Comparison of ENCODE assay signal across 25 mouse cellular contexts in the genomic region with DNA sequence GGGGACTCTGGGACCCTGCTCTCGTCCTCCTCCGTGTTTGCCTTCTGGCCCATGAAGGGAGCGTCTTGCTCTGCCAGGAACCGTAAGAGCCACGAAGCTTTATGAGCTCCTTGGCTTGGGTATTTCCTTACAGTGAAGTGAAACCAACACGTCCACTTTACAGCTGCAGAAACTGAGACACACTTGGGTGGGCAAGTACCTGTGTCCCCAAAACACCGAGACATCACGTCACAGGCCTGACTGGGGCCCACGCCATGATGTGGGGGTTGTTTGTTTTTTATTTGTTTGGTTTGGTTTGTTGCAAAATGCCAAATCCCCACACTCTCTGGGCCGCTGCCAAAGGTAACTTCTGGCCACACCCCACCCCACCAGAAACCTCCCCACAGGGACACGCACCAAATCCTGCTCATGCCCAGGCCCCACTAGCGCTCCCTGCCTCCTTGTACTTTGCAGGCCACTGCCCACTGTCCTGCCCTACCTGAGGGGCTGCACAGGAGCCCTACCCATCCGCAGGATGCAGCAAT. TPM values are rescaled to one million over a fixed set of nuclear protein-coding genes. Genes with fewer than 3 reads are reported as not detected.
DNase-seq lines count a peak whose midpoint lies in the region; ATAC-seq and TF ChIP-seq lines count a peak whose summit lies in the region.
"Had no signal": no experiment of that assay in that cellular context is flagged by ENCODE, and none has a peak within 500 bp of the region (broad histone marks: within the 10 kb centered on the region; RNA-seq: fewer than 3 reads in every experiment).

No protein-coding gene starts in this region.

- 89% methylated on average over 13 of the region's 13 CpGs for WGBS in heart, adult 2 months
- 67% methylated on average over 13 of the region's 13 CpGs for WGBS in kidney, postnatal 0 days

- intact Hi-C loops in heart, adult 2 months (cut with DNase I) = no loop called here

- no peak overlapping the region for H3K9ac ChIP-seq in heart, adult 2 months (ENCODE audit: low read depth, low read length)
- H3K9ac ChIP-seq in kidney, postnatal 0 days (ENCODE audit: low read depth, low read length) = no peak overlapping the region
- H3K9ac ChIP-seq: liver, embryonic 12.5 days; midbrain, embryonic 13.5 days had no signal

- TF ChIP-seq EP300 in heart, adult 2 months (IDR thresholded peaks at IDR 0.05; ENCODE audit: insufficient read depth, low read depth, low read length) = no peak

- no peak for TF ChIP-seq POLR2A in heart, adult 2 months (IDR thresholded peaks at IDR 0.05; ENCODE audit: insufficient read depth, low read depth, low read length)

- H3K79me2 ChIP-seq in heart, adult 2 months (replicated peaks; ENCODE audit: control insufficient read depth, insufficient read depth, low read length) = no peaks in the 10 kb centered on the region; the same call in 1 of the 2 replicates

- no peaks in the 10 kb centered on the region for H3K27me3 ChIP-seq in heart, adult 2 months (ENCODE audit: control insufficient read depth, insufficient read depth, low read length)
- H3K27me3 ChIP-seq in kidney, postnatal 0 days (ENCODE audit: insufficient read depth, low read length) = no peaks in the 10 kb centered on the region
- H3K27me3 ChIP-seq: limb, embryonic 12.5 days; liver, embryonic 12.5 days; midbrain, embryonic 13.5 days had no signal

- peak overlapping the region; percentile 60; the same call in 1 of the 2 replicates for H3K27ac ChIP-seq in heart, adult 2 months
- no peak overlapping the region for H3K27ac ChIP-seq in kidney, postnatal 0 days
- H3K27ac ChIP-seq: embryonic facial prominence, embryonic 10.5 days; forebrain, embryonic 10.5 days; limb, embryonic 12.5 days; liver, embryonic 12.5 days; midbrain, embryonic 13.5 days had no signal

- H3K4me1 ChIP-seq in heart, adult 2 months (ENCODE audit: control insufficient read depth, insufficient read depth, low read length) = peaks cover 3% of the 10 kb centered on the region; the same call in 1 of the 2 replicates
- no peaks in the 10 kb centered on the region for H3K4me1 ChIP-seq in kidney, postnatal 0 days (replicated peaks; ENCODE audit: insufficient read depth, low read length)
- H3K4me1 ChIP-seq: forebrain, embryonic 10.5 days; limb, embryonic 12.5 days had no signal

- no peaks in the 10 kb centered on the region for H3K9me3 ChIP-seq in kidney, postnatal 0 days (replicated peaks; ENCODE audit: low read length)
- H3K9me3 ChIP-seq: embryonic facial prominence, embryonic 10.5 days; forebrain, embryonic 10.5 days; limb, embryonic 12.5 days; liver, embryonic 12.5 days; midbrain, embryonic 13.5 days had no signal

- no peaks in the 10 kb centered on the region for H3K36me3 ChIP-seq in heart, adult 2 months (ENCODE audit: control insufficient read depth, insufficient read depth, low read length)
- no peaks in the 10 kb centered on the region for H3K36me3 ChIP-seq in kidney, postnatal 0 days (ENCODE audit: insufficient read depth, low read length)

- H3K4me3 ChIP-seq in heart, adult 2 months = no peak overlapping the region
- no peak overlapping the region for H3K4me3 ChIP-seq in kidney, postnatal 0 days (replicated peaks; ENCODE audit: low read depth, low read length)
- H3K4me3 ChIP-seq: embryonic facial prominence, embryonic 10.5 days; forebrain, embryonic 10.5 days; limb, embryonic 12.5 days; liver, embryonic 12.5 days; midbrain, embryonic 13.5 days had no signal

- DNase-seq in heart, adult 2 months = no peak
- DNase-seq in heart, postnatal 4 days = no peak
- DNase-seq in kidney, postnatal 0 days (ENCODE audit: low spot score) = peak; percentile 24
- DNase-seq in kidney, adult 9 months = no peak
- DNase-seq in spleen, postnatal 36 days (ENCODE audit: low spot score in 2 of 2) = peak; percentile 41 to 43
- DNase-seq in spleen, postnatal 14 days (ENCODE audit: low spot score in 2 of 2) = no peak
- no peak for DNase-seq in thymus, postnatal 36 days
- no peak for DNase-seq in layer of hippocampus, adult 9-10 months (ENCODE audit: low spot score)
- DNase-seq: gastrocnemius, postnatal 36 days; layer of hippocampus, adult 9-11 months; lung, adult 2 months; lung, postnatal 14 days; retina, postnatal 1 day; thymus, postnatal 14 days had no signal

- H3K4me2 ChIP-seq in kidney, postnatal 0 days (ENCODE audit: low read length) = no peak overlapping the region
- H3K4me2 ChIP-seq: limb, embryonic 12.5 days; liver, embryonic 12.5 days; midbrain, embryonic 13.5 days had no signal

- TF ChIP-seq CTCF in heart, adult 2 months (IDR thresholded peaks at IDR 0.05) = no peak
- no peak for TF ChIP-seq CTCF in kidney, postnatal 0 days (IDR thresholded peaks at IDR 0.05; ENCODE audit: low read depth)

- no peak for ATAC-seq in kidney, postnatal 0 days (replicated peaks; ENCODE audit: low FRiP score, low read depth)
- ATAC-seq: forebrain, embryonic 16.5 days; midbrain, embryonic 13.5 days had no signal

RNA-seq across cellular contexts. Expression of a gene that starts 7.7 kb away (rescaled TPM):
- total RNA-seq in heart, adult 2 months (2021) = 10 to 100 TPM; 39.5 to 47.1 TPM
- polyA plus RNA-seq in heart, adult 2 months (2012; rRNA removed) = 27.7 and 32.1 TPM in 2 replicates
- 10 to 100 TPM; 38.0 to 38.3 TPM for total RNA-seq in heart, postnatal 4 days (2021)
- polyA plus RNA-seq in kidney, postnatal 0 days (2015; fragmentation: Nextera tagmentation; extraction: Ambion mirVana) = 73.7 and 78.2 TPM in 2 replicates

RNA-seq across cellular contexts. Expression of a gene that starts 15.2 kb away (rescaled TPM):
- total RNA-seq in heart, adult 2 months (2021) = 10 to 100 TPM; 10.0 to 12.2 TPM
- 13.2 and 16.5 TPM in 2 replicates for polyA plus RNA-seq in heart, adult 2 months (2012; rRNA removed)
- 1 to 10 TPM; 8.7 to 9.3 TPM for total RNA-seq in heart, postnatal 4 days (2021)
- polyA plus RNA-seq in kidney, postnatal 0 days (2015; fragmentation: Nextera tagmentation; extraction: Ambion mirVana) = 9.5 and 9.8 TPM in 2 replicates

RNA-seq across cellular contexts. Expression of a gene that starts 19.4 kb away (rescaled TPM):
- total RNA-seq in heart, adult 2 months (2021) = 1 to 10 TPM; 1.2 to 3.0 TPM
- 5.6 and 10.9 TPM in 2 replicates for polyA plus RNA-seq in heart, adult 2 months (2012; rRNA removed)
- not detected for total RNA-seq in heart, postnatal 4 days (2021)
- polyA plus RNA-seq in kidney, postnatal 0 days (2015; fragmentation: Nextera tagmentation; extraction: Ambion mirVana) = not detected in 2 replicates
- total RNA-seq: hematopoietic stem cell, adult 5-6 weeks; megakaryocyte progenitor cell, adult 5-6 weeks; MEL; monocyte, adult 5-6 weeks had no signal
- polyA plus RNA-seq: embryonic facial prominence, embryonic 10.5 days; forebrain, embryonic 10.5 days; forebrain, embryonic 16.5 days; limb, embryonic 12.5 days; liver, embryonic 12.5 days; neural tube, embryonic 11.5 days had no signal

RNA-seq across cellular contexts. Expression of a gene that starts 23.2 kb away (rescaled TPM):
- total RNA-seq in heart, adult 2 months (2021) = 1 to 10 TPM; 8.8 to 9.8 TPM
- polyA plus RNA-seq in heart, adult 2 months (2012; rRNA removed) = 12.6 and 13.5 TPM in 2 replicates
- 10 to 100 TPM; 12.2 to 12.4 TPM for total RNA-seq in heart, postnatal 4 days (2021)
- polyA plus RNA-seq in kidney, postnatal 0 days (2015; fragmentation: Nextera tagmentation; extraction: Ambion mirVana) = 12.0 and 13.3 TPM in 2 replicates
- total RNA-seq: monocyte, adult 5-6 weeks had no signal

Comparison
In these comparisons a context has a peak if more than half of its experiments do, and no peak if none do; other contexts are left out.
1. DNase-seq: peak in kidney, postnatal 0 days (single experiment) and spleen, postnatal 36 days (2 of 2); none in heart, adult 2 months (0 of 2), heart, postnatal 4 days (single experiment), kidney, adult 9 months (single experiment), spleen, postnatal 14 days (0 of 2), thymus, postnatal 36 days (0 of 2) and layer of hippocampus, adult 9-10 months (single experiment).